Mouse (Mus musculus) kidney, adult 2 months (tissue): ENCODE measurements around the gene Nemf.

Experiments used
- CTCF ChIP-seq: fragments of 200-500 bp; conservative IDR thresholded peaks from 2 replicates; pipeline ENCODE4 v1.5.1; 2011; ENCODE audit warnings: low read depth, mild to moderate bottlenecking, control low read depth, low read length, moderate library complexity, mixed read lengths; ENCODE audit not compliant: insufficient read depth, insufficient read length
- POLR2A ChIP-seq: fragments of 200-500 bp; IDR thresholded peaks from one replicate; pipeline ENCODE4 v1.6.1; 2011; ENCODE audit warnings: low read depth, low read length, control low read depth

DNA sequence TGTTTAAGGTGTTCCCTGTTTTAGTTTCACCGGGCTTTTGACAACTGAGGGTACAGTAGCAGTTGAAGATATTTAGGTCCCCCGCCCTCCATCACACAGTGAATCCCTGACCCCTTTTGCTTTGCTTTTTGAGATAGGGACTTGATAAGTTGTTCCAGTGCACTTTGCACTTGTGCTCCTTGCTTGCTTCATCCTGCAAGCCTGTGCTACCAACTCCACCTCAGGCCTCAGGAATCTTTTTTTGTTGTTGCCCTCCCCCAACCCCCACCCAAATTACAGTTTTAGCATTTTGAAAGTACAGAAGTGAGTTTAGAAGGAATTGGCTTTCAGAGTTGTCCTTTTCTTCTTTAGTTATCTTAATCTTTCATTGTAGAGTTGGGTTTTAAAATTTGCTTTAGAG is 19.2 kb upstream of the Nemf start:
- TF ChIP-seq CTCF (no peak), POLR2A (no peak)
